Mouse (Mus musculus) kidney, postnatal 4 days (tissue): ENCODE measurements at regions not wholly inside any gene's neighbourhood (a gene's known extent, or its start where the extent isn't known, plus 50 kb on each side); places are given as distances from the start of the nearest gene placed in this dataset.
A peak's percentile ranks its signal among the peaks of the same experiment; 100 is the strongest.

Experiments used
- DNase-seq, 2 experiments: peaks; one replicate each; pipeline ENCODE4 v3.0.0; 2021; ENCODE audit warnings: mixed read lengths in 2 of 2

GRCm38 (mm10) chr13:103460499-103460898, 126.2 kb upstream of the Mast4 start:
- DNase-seq, result no peak

DNA sequence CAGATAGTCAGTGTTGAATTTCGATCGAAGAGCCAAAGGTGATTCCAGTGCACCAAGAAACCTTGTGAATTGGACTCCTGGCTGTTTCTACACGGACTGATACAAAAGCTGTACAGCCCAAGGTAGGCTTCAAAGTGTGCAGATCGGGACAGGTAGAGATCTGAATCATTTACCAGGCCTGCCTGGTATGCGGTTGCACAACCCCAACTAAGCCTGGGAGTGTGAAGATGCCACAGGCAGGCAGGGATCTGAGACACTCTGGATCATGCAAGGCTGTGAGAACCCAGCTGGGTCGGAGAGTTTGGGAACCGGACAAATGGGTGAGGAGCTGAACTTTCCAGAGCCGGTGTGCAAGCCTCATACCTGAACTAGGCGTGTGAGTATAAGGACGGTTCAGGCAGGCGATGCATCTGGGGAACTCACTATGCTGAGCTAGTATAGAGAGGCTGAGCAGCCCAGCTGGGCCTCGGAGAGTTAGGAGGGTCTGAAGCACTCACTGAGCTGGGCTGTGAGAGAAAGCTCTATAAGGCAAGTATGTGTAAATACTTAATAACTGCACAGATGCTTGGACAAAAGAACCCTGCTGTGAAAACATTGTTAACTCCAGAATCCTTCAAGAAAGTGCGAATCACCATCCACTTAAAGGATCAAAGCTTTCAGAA, 125.3 kb upstream of the Mast4 start:
- no peak for DNase-seq

- DNase-seq, result no peak
Observed at GRCm38 (mm10) chr13:103452837-103453236, 118.5 kb upstream of the Mast4 start.

GRCm38 (mm10) chr13:103430589-103430988, 96.3 kb upstream of the Mast4 start:
- DNase-seq, result no peak

- DNase-seq, result no peak
Observed at GRCm38 (mm10) chr13:103424011-103424410, 89.7 kb upstream of the Mast4 start.

DNA sequence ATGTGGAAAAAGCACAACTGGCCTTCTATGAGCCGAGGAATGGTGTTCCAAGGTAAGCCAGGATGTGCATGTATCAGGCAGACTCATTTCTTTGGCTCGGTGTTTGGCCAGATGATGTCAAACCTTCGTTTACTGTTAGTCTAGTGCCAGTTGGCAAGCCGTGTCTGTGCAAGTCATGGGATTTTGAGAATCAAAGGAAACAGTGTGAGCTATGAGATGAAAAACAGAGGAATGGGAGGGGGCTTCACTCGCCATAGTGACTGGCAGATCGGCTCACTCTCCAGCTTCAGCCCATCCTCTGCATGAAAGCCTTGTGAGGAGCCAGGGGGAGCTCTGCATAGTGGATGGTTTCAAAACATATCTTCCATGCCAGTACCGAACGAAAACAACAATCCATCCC, 89.1 kb upstream of the Mast4 start:
- DNase-seq, result no peak

- DNase-seq, result no peak
Observed at GRCm38 (mm10) chr13:103422997-103423396, 88.7 kb upstream of the Mast4 start.

DNA sequence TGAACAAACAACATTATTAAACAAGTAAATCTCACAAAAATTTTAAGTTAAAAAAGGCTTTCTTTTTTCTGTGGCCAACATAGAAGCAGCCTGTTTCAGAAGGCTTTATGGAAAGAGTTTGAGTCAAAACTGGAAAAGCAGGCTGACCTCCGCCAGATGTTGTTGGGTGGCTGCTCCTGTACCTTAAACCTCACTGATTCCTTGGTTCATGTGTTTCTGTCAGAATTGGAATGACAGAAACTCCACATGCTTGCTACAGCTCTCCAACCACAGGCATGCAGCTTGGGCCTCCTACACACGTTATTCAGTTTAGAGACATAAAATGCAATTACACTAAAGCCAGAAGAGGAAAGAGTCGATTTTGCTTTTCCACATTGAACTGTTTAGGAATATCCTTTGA, 84.8 kb upstream of the Mast4 start:
- no peak for DNase-seq

DNA sequence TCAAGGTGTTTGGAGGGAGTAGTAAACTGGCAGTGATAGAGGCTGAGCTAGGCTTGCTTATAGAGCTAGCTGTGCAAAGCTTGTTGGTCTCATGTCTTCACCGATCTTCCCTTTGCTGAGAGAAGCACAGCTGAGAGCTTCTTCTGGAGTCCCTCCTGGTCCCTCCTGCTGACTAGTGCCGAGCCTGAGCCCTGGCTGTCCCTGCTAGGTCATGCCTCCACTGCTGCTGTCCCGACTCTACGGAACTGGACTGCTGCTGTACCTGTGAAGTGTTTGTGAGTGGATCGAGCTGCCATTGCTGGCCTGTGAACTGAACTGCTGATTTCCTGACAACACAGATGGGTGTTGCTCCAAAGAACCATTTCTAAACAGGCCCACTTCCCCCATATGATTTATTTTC, 83.0 kb upstream of the Mast4 start:
- DNase-seq, result no peak

DNA sequence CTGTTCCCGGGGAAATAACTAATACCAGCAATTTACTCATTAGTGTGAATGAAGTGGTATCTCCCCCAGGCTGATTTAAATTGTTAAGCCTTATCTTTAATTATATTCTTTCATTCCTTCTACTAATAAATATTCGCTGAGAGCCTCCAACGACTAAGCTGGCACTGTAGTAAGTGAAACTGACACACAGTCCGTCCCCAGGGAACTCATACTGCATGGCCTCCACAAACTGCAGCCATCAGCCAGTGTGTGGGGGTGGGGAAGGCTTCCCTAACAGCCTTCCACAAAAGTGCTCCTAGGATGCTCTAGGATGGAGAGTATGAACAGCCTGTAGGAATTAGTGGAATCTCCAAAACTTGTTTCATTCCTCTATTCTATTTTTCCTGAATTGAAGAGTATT, 81.0 kb upstream of the Mast4 start:
- no peak for DNase-seq

DNA sequence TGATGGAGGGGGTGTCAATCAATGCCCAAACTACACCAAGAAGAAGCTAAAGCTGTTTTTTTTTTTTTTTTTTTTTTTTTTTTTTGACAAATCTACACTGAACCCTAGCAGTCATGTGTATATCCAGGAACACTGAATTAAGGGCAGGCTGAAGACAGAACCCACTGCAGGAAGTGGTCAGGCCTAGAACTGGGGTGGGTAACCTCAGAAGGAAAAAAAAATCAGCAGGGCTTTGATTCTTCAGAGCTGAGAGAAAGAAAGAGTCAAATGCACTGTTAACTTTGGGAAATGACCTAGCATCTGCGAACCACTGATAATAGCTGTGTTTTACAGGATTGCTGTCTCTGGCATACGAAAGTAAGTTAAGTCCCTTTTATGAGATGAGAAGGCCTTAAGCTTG, 78.3 kb upstream of the Mast4 start:
- DNase-seq, result no peak

DNA sequence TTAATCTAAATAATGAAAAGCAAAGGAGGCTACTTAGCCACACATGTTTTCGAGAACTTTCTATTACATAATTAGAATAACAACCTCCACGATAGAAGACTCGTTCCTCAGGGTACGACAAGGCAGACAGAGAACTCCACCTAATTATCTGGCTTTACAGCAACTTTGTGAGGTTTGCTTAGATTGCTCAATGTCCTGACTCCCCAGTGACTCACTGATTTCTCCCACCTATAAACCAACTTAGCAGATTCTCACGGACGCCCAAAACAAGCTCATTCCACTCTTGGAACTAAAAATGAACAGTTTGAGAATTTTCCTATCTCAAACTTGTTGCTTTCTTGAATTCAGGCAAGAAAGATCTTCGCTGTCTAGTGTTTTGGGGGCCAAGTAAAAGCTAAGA, 75.0 kb upstream of the Mast4 start:
- DNase-seq, result no peak

- no peak for DNase-seq
Observed at GRCm38 (mm10) chr13:103396526-103397020, 62.3 kb upstream of the Mast4 start.

GRCm38 (mm10) chr13:103396099-103396498, 61.8 kb upstream of the Mast4 start:
- no peak for DNase-seq

DNA sequence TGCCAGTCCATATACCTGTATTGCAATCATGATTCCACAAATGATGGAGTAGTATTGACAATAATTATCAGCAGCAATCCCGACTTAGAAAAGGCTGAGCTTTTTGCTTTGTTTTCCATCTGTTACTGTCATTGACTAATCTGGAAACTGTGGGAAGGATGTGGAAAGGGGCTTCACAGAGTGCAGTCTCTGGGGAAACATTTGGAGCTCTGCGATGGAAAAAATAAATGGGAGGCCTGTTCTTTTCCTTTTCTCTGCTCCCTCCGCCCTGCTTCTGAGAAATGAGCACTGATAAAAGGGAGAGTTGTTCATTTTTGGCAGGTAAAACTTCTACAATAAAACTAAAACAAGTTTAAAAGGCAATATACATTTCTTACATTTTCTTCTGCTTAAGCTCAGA, 58.3 kb upstream of the Mast4 start:
- DNase-seq, result no peak

DNA sequence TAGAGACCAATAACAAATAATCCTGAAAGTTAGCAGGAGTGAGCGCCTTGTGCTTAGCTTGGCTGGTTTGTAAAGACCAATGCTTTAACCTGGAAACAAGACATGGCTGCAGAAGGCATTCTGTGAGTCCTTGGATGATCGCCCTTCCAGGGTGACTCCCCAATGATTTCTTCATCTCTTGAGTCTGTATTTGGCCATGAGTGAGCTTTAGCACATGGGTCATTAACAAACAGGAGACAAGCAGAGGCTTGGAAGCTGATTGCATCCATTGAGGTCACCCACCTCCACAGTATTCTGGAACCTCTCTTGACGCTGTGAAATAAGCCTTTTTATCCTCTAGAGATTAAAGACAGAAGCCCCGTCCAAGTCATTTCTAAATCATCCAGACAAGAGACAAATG, 57.1 kb upstream of the Mast4 start:
- DNase-seq, result no peak

DNA sequence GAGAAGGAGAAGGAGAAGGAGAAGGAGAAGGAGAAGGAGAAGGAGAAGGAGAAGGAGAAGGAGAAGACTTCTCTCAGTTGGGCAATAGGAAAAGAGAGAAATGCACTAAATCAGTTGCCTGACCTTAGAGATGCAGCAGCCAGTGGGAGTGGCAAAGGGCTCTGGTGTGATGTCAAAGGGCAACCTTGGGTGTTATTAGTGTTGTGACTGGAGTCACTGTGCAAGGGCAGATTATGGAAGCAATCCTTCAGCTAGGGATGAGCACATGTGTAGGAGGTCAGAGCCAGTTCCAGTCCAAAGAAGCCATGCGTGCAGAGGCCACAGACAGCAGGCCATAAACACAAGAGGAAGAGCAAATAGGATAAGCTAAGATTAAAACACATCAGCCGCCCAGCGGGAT, 56.7 kb upstream of the Mast4 start:
- DNase-seq, result peak in 1 of 2 experiments; percentile 11

- DNase-seq, result no peak
Observed at GRCm38 (mm10) chr13:103386948-103387347, 52.7 kb upstream of the Mast4 start.
